Mouse (Mus musculus): Measurements from ENCODE around the gene Rasd2. TPM values are rescaled to one million over a fixed set of nuclear protein-coding genes. Genes with fewer than 3 reads are reported as not detected.

The Rasd2 gene
- polyA plus RNA-seq (2015; fragmentation: Nextera tagmentation; extraction: Ambion mirVana) = 4.0 and 4.1 TPM in 2 replicates

DNA sequence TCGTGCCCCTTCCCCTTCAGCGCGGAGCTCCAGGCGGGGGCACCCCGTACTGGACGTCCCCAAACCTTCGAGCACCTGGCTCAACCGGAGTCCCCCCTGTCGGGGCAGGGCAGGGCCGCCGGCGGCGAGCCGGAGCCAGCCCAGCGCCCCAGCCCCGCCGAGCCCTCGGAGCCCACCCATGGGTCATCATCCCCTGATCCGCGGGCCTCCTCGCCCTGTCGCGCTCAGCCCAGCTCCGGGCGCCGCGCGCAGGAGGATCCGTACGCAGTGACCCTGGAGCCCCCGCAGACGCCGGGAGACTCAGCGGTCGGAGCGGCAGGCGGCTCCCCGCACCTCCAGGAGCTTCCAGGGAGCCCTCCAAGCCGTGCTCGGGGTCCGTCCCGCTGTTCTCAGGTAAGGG is at the start of gene Rasd2:
Gene Rasd2, plus strand, starts transcription at position 259 of the 400 bp plus-strand sequence.
- no peak within 1 kb of the TSS for H3K27ac ChIP-seq (ENCODE audit: low read depth, low read length)
- H3K27me3 ChIP-seq (replicated peaks; ENCODE audit: control insufficient read depth, insufficient read depth, low read length) = peaks cover 28% of the 10 kb centered on the region
- H3K9ac ChIP-seq (ENCODE audit: low read depth, low read length) = peak within 1 kb of the TSS; percentile 64
- H3K4me1 ChIP-seq (ENCODE audit: control insufficient read depth, insufficient read depth, low read depth, low read length) = peaks cover 11% of the 10 kb centered on the region
- ATAC-seq = peak; percentile 5
- under 1% methylated on average over 35 of the region's 42 CpGs for WGBS
- H3K4me3 ChIP-seq (ENCODE audit: low read length) = peak within 1 kb of the TSS; percentile 50
- peak within 1 kb of the TSS; percentile 88 for H3K4me2 ChIP-seq (ENCODE audit: low read length)
- H3K36me3 ChIP-seq (ENCODE audit: control insufficient read depth, insufficient read depth, low read length) = no peaks in the 10 kb centered on the region
- no peaks in the 10 kb centered on the region for H3K9me3 ChIP-seq (ENCODE audit: control insufficient read depth, low read length)

DNA sequence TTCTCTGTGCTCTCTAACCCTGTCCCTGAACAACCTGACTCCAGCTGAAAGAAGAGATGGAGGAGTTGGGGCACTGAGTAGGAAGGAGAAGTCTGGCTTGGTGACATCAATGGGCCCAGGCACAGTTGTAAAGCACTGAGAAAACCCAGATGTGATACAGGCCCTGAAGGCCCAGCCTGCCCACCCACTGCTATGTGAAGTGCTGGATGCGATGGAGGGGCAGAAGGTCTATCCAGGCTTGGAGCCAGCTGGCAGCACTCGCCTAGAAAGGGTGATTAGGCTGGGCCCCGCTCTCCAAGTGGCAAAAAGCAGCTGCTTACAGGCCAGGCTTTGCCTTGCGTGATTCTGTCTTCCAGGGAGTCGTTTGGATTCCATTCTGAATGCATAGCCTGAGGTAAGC is 44.4 kb upstream of the Rasd2 start:
- 52% methylated on average over 5 of the region's 5 CpGs for WGBS
- Histone ChIP-seq H3K4me1 (ENCODE audit: control insufficient read depth, insufficient read depth, low read depth, low read length) (no peaks in the 10 kb centered on the region), H3K4me2 (ENCODE audit: low read length) (no peak overlapping the region), H3K4me3 (ENCODE audit: low read length) (no peak overlapping the region), H3K9me3 (ENCODE audit: control insufficient read depth, low read length) (no peaks in the 10 kb centered on the region; the same call in 1 of the 2 replicates), H3K27ac (ENCODE audit: low read depth, low read length) (no peak overlapping the region), H3K27me3 (replicated peaks; ENCODE audit: control insufficient read depth, insufficient read depth, low read length) (no peaks in the 10 kb centered on the region), H3K9ac (ENCODE audit: low read depth, low read length) (no peak overlapping the region), H3K36me3 (ENCODE audit: control insufficient read depth, insufficient read depth, low read length) (no peaks in the 10 kb centered on the region)
- peak; percentile 88 for ATAC-seq

DNA sequence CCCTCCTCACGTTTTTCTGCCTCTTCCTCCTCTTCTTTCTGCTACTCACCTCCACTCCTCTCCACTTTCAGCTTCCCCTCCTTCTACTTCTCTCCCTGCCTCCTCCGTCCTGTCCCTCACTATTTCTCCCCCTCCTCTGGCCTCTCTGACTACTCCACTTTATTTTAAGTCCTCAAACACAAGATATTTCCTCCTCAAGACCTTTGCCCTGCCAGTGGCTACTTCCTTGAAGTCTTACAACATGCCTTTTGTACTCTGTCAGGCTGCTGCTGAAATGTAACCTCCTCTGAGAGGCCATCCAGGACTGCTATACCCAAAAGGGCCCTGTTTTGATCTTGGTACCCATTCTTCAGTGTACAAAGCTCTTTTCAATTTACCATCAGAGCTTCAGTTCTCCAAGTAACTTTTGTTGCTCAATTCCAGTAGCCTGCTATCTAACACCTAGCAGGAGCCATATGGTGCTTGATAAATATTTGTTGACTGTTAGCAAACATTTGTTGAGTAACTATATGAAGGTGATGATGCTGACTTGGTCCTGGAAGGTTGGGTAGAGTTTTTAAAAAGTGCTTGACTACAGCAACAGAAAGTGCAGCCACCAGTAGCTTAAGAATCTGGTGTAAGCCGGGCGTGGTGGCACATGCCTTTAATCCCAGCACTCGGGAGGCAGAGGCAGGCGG is 41.6 kb upstream of the Rasd2 start:
- Histone ChIP-seq H3K9me3 (ENCODE audit: control insufficient read depth, low read length) (no peaks in the 10 kb centered on the region; the same call in 1 of the 2 replicates), H3K4me2 (ENCODE audit: low read length) (no peak overlapping the region), H3K27ac (ENCODE audit: low read depth, low read length) (no peak overlapping the region), H3K4me3 (ENCODE audit: low read length) (no peak overlapping the region), H3K27me3 (replicated peaks; ENCODE audit: control insufficient read depth, insufficient read depth, low read length) (no peaks in the 10 kb centered on the region), H3K4me1 (ENCODE audit: control insufficient read depth, insufficient read depth, low read depth, low read length) (no peaks in the 10 kb centered on the region), H3K9ac (ENCODE audit: low read depth, low read length) (no peak overlapping the region), H3K36me3 (ENCODE audit: control insufficient read depth, insufficient read depth, low read length) (no peaks in the 10 kb centered on the region)
- 86% methylated on average over 6 of the region's 6 CpGs for WGBS
- no peak for ATAC-seq

DNA sequence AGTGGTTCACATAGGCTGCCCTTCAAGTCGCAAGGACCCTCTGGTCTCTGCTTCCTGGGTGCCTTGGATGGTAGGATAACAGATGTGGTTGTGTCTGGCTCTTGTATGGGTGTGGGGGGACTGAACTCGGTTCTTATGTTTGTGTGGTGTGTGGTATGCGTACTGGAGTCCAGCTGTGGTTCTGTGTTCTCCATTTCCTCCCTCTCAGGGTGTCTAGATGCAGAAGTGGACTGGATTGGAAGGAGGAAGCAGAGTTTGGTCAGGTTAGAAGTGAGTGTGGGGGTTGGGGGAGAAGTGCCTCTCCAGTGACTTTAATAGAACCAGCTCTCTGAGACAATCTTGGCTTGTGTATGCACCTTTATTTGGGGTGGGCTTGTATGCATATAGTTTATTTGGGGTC is 20.7 kb upstream of the Rasd2 start:
- Histone ChIP-seq H3K4me2 (ENCODE audit: low read length) (no peak overlapping the region), H3K4me1 (ENCODE audit: control insufficient read depth, insufficient read depth, low read depth, low read length) (no peaks in the 10 kb centered on the region), H3K36me3 (ENCODE audit: control insufficient read depth, insufficient read depth, low read length) (no peaks in the 10 kb centered on the region), H3K9ac (ENCODE audit: low read depth, low read length) (no peak overlapping the region), H3K27me3 (replicated peaks; ENCODE audit: control insufficient read depth, insufficient read depth, low read length) (no peaks in the 10 kb centered on the region), H3K4me3 (ENCODE audit: low read length) (no peak overlapping the region), H3K9me3 (ENCODE audit: control insufficient read depth, low read length) (no peaks in the 10 kb centered on the region), H3K27ac (ENCODE audit: low read depth, low read length) (no peak overlapping the region)
- WGBS = 82% methylated on average over 3 of the region's 3 CpGs
- no peak for ATAC-seq

DNA sequence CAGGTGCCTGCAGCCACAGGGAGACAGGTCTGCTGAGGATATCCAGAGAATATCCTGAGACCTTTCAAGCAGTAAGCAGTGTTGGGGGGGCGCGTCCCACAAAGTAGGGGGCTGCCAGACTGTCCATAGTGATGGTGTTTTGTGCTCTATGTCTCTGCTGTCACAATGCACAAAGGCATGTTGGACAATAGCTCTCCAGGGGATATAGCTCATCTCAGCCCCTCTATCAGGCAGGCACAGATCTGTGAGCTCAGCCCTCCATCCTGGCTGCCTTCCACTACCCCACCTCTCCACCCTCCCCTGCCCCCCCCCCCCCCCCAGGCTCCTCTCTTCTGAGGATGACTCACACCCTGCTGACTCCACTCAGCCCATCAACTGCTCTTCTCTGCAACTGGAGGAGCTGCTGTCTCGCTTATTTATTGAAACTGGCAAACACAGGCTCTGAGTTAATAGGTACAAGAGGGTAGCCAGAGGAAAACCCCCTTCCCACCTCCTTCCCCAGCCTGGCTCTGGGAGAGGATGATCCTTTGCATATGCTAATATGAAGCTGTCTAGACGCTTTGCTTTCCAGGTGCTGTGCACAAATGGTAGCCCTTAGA is 19.2 kb upstream of the Rasd2 start:
- H3K9ac ChIP-seq (ENCODE audit: low read depth, low read length) = no peak overlapping the region
- no peak overlapping the region for H3K4me3 ChIP-seq (ENCODE audit: low read length)
- H3K4me1 ChIP-seq (ENCODE audit: control insufficient read depth, insufficient read depth, low read depth, low read length) = no peaks in the 10 kb centered on the region; the same call in 1 of the 2 replicates
- H3K9me3 ChIP-seq (ENCODE audit: control insufficient read depth, low read length) = no peaks in the 10 kb centered on the region
- 26% methylated on average over 4 of the region's 4 CpGs for WGBS
- H3K27ac ChIP-seq (ENCODE audit: low read depth, low read length) = no peak overlapping the region
- no peaks in the 10 kb centered on the region for H3K36me3 ChIP-seq (ENCODE audit: control insufficient read depth, insufficient read depth, low read length)
- no peaks in the 10 kb centered on the region for H3K27me3 ChIP-seq (replicated peaks; ENCODE audit: control insufficient read depth, insufficient read depth, low read length)
- no peak for ATAC-seq
- H3K4me2 ChIP-seq (ENCODE audit: low read length) = no peak overlapping the region

DNA sequence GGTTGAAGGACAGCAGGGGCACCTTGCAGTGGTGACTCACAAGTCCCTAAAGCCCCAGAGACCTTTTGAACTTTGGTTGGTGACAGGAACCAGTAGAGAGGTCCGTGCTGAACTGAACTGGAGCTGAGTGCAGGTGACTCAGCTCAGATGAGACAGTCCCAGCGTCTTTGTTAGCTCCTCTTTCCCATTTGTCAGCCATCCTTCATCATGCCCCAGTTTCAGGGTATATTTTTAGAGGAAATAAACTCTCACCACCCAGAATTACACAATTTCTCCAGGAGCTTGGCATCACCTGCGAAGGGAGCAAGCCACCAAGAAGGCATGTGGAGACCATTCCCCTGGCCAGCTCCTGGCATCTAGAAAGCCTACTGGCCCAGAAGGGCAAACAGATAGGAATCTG is 16.6 kb upstream of the Rasd2 start:
- no peaks in the 10 kb centered on the region; the same call in 1 of the 2 replicates for H3K4me1 ChIP-seq (ENCODE audit: control insufficient read depth, insufficient read depth, low read depth, low read length)
- H3K27me3 ChIP-seq (replicated peaks; ENCODE audit: control insufficient read depth, insufficient read depth, low read length) = no peaks in the 10 kb centered on the region
- H3K27ac ChIP-seq (ENCODE audit: low read depth, low read length) = no peak overlapping the region
- no peaks in the 10 kb centered on the region for H3K9me3 ChIP-seq (ENCODE audit: control insufficient read depth, low read length)
- no peak for ATAC-seq
- no peak overlapping the region for H3K4me2 ChIP-seq (ENCODE audit: low read length)
- 83% methylated on average over 3 of the region's 3 CpGs for WGBS
- H3K9ac ChIP-seq (ENCODE audit: low read depth, low read length) = no peak overlapping the region
- no peak overlapping the region for H3K4me3 ChIP-seq (ENCODE audit: low read length)
- no peaks in the 10 kb centered on the region for H3K36me3 ChIP-seq (ENCODE audit: control insufficient read depth, insufficient read depth, low read length)

DNA sequence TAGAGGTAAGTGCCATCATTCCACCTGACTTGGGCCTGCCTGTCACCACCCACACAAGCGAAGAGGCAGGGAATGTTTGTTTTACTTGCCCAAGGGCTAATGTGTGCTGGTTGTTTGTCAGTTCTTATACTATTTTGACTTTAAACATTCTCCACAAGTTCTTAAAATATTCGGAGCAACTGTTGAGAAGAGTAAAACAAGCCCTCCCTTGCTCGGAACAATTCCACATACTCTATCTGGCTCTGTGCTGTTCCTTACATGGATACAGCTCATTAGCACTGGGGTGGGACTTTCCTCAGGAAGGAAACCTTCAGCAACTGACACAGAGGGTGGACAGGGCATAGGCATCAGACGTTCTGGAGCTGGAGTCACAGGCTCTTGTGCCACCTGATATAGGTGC is 15.9 kb upstream of the Rasd2 start:
- H3K4me2 ChIP-seq (ENCODE audit: low read length) = no peak overlapping the region
- H3K4me3 ChIP-seq (ENCODE audit: low read length) = no peak overlapping the region
- no peaks in the 10 kb centered on the region for H3K36me3 ChIP-seq (ENCODE audit: control insufficient read depth, insufficient read depth, low read length)
- H3K9ac ChIP-seq (ENCODE audit: low read depth, low read length) = no peak overlapping the region
- no peaks in the 10 kb centered on the region for H3K9me3 ChIP-seq (ENCODE audit: control insufficient read depth, low read length)
- H3K27ac ChIP-seq (ENCODE audit: low read depth, low read length) = no peak overlapping the region
- H3K27me3 ChIP-seq (replicated peaks; ENCODE audit: control insufficient read depth, insufficient read depth, low read length) = no peaks in the 10 kb centered on the region
- H3K4me1 ChIP-seq (ENCODE audit: control insufficient read depth, insufficient read depth, low read depth, low read length) = no peaks in the 10 kb centered on the region; the same call in 1 of the 2 replicates
- 76% methylated on average over 4 of the region's 4 CpGs for WGBS
- ATAC-seq = no peak

DNA sequence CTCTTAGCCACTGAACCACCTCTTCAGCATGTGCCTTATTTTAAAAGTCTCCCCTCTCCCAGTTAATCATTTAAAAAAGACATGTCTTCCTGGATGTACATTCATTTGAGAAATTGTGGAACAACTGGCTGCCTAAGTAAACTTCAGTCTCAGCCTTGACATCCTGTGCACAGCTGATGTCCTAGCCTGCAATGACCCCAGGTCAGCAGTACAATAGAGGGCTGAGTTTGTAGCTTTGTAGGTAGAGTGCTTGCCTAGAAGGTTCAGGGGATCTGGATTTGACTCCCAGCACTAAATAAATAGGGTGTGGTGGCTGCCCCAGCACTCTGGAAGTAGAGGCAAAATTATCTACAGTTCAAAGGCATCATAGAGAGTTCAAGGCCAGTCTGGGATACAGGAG is 15.4 kb upstream of the Rasd2 start:
- H3K9me3 ChIP-seq (ENCODE audit: control insufficient read depth, low read length) = no peaks in the 10 kb centered on the region
- H3K9ac ChIP-seq (ENCODE audit: low read depth, low read length) = no peak overlapping the region
- H3K27me3 ChIP-seq (replicated peaks; ENCODE audit: control insufficient read depth, insufficient read depth, low read length) = no peaks in the 10 kb centered on the region
- H3K4me3 ChIP-seq (ENCODE audit: low read length) = no peak overlapping the region
- no peak overlapping the region for H3K4me2 ChIP-seq (ENCODE audit: low read length)
- H3K4me1 ChIP-seq (ENCODE audit: control insufficient read depth, insufficient read depth, low read depth, low read length) = no peaks in the 10 kb centered on the region; the same call in 1 of the 2 replicates
- H3K27ac ChIP-seq (ENCODE audit: low read depth, low read length) = no peak overlapping the region
- ATAC-seq = no peak
- H3K36me3 ChIP-seq (ENCODE audit: control insufficient read depth, insufficient read depth, low read length) = no peaks in the 10 kb centered on the region

DNA sequence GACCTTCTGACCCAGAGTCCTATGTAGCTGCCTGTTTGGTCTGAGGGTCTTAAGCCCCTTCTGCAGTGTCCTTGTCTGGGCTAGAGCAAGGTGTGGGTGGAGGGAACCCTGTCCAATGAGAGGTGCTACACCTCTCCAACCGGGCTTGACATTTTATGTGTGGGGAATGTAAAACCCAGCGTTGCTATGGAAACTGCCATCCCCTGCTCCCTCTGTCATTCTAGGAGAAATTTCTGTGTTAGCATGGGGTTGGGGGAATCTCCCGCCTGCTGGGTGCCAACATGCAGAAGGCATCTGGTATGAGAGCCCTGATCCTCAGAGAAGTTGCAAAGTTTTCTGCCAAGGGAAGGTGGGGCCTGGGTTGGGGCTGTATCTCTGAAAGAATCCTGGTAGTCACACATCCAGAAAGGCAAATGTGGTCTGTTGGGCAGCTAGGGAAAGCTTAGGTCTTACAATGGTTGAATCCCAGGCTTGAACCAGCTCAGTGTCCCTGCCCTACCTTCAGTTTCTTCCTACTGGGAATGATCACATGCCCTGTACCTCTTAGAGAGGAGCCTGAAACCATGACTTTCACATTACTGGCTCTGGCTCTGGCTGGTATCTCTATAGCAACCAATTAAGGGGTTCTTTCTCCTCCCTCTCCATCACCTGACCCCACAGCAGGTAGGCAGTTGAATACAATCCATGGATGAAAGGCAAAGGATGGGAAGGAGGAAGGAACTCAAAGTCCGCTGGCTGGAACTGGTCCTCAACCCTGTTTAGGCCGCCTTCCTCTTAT is 14.6 kb upstream of the Rasd2 start:
- ATAC-seq = peak; percentile 81
- Histone ChIP-seq H3K4me1 (ENCODE audit: control insufficient read depth, insufficient read depth, low read depth, low read length) (no peaks in the 10 kb centered on the region; the same call in 1 of the 2 replicates), H3K9ac (ENCODE audit: low read depth, low read length) (no peak overlapping the region), H3K9me3 (ENCODE audit: control insufficient read depth, low read length) (no peaks in the 10 kb centered on the region), H3K27ac (ENCODE audit: low read depth, low read length) (no peak overlapping the region), H3K27me3 (replicated peaks; ENCODE audit: control insufficient read depth, insufficient read depth, low read length) (no peaks in the 10 kb centered on the region), H3K36me3 (ENCODE audit: control insufficient read depth, insufficient read depth, low read length) (no peaks in the 10 kb centered on the region), H3K4me2 (ENCODE audit: low read length) (no peak overlapping the region), H3K4me3 (ENCODE audit: low read length) (no peak overlapping the region)
- WGBS = 62% methylated on average over 5 of the region's 5 CpGs

All from hindbrain, embryonic 16.5 days (tissue).